Mouse (Mus musculus) brain, adult 2 months (tissue): Measurements from ENCODE around the gene Olfr1295.

Experiments
- DNase-seq: peaks from one replicate; pipeline ENCODE4 v3.0.0; 2011; ENCODE audit warnings: low read depth, low spot score

The Olfr1295 gene

GRCm38 (mm10) chr2:111569581-111569980, at the start of gene Olfr1295:
TSS of gene Olfr1295 (minus strand) at chr2:111569681.
- no peak for DNase-seq

- no peak for DNase-seq
Observed at GRCm38 (mm10) chr2:111540191-111540590, 29.3 kb downstream of the Olfr1295 start, which contains the start of gene Olfr1294. TSS of gene Olfr1294 (minus strand) at chr2:111540291.

- no peak for DNase-seq
Observed at GRCm38 (mm10) chr2:111524903-111525302, 44.6 kb downstream of the Olfr1295 start, which contains the start of gene Olfr1293-ps. TSS of gene Olfr1293-ps (plus strand) at chr2:111525203.

GRCm38 (mm10) chr2:111517451-111517850, 52.0 kb downstream of the Olfr1295 start:
- no peak for DNase-seq
